Mouse (Mus musculus): ENCODE data around the gene 2010003K11Rik. TPM values are rescaled to one million over a fixed set of nuclear protein-coding genes. Genes with fewer than 3 reads are reported as not detected.

Gene 2010003K11Rik
- polyA plus RNA-seq, 1 experiment: not detected

- H3K4me3 ChIP-seq (ENCODE audit: insufficient read depth, low read length): no peak overlapping the region
- no peaks in the 10 kb centered on the region for H3K4me1 ChIP-seq (ENCODE audit: control insufficient read depth, insufficient read depth, low read length)
- TF ChIP-seq CTCF (IDR thresholded peaks at IDR 0.05; ENCODE audit: extremely low read depth, insufficient read depth, low read length): no peak
- no peak for TF ChIP-seq POLR2A (IDR thresholded peaks at IDR 0.05; ENCODE audit: extremely low read depth, insufficient read depth, low read length)
- no peak overlapping the region for H3K27ac ChIP-seq (ENCODE audit: insufficient read depth, low read length)
Measured at GRCm38 (mm10) chr19:4449230-4449629, 49.2 kb downstream of the 2010003K11Rik start.

- TF ChIP-seq POLR2A (IDR thresholded peaks at IDR 0.05; ENCODE audit: extremely low read depth, insufficient read depth, low read length) (no peak), CTCF (IDR thresholded peaks at IDR 0.05; ENCODE audit: extremely low read depth, insufficient read depth, low read length) (no peak)
- H3K27ac ChIP-seq (ENCODE audit: insufficient read depth, low read length): no peak overlapping the region
- no peaks in the 10 kb centered on the region for H3K4me1 ChIP-seq (ENCODE audit: control insufficient read depth, insufficient read depth, low read length)
- no peak overlapping the region for H3K4me3 ChIP-seq (ENCODE audit: insufficient read depth, low read length)
Measured at GRCm38 (mm10) chr19:4447445-4447844, 50.9 kb downstream of the 2010003K11Rik start.

Other genes starting within 250 kb of the 2010003K11Rik start
- 148 and 177 TPM in 2 replicates for gene Ssh3, start 229.4 kb downstream of the 2010003K11Rik start, polyA plus RNA-seq (2012; rRNA removed)
- 76.1 and 85.9 TPM in 2 replicates for gene Ankrd13d, start 215.4 kb downstream of the 2010003K11Rik start, polyA plus RNA-seq (2012; rRNA removed)
- gene Grk2, start 192.4 kb downstream of the 2010003K11Rik start, polyA plus RNA-seq (2012; rRNA removed): 220 and 239 TPM in 2 replicates
- gene Kdm2a, start 100.3 kb downstream of the 2010003K11Rik start, polyA plus RNA-seq (2012; rRNA removed): 66.1 and 66.2 TPM in 2 replicates
- gene Rhod, start 59.2 kb downstream of the 2010003K11Rik start, polyA plus RNA-seq (2012; rRNA removed): 1.3 TPM in 2 replicates
- 24.6 and 26.4 TPM in 2 replicates for gene Syt12, start 21.1 kb downstream of the 2010003K11Rik start, polyA plus RNA-seq (2012; rRNA removed)
- 39.3 and 41.4 TPM in 2 replicates for gene Pcx, start 11.9 kb upstream of the 2010003K11Rik start, polyA plus RNA-seq (2012; rRNA removed)
- gene Lrfn4, start 117.1 kb upstream of the 2010003K11Rik start, polyA plus RNA-seq (2012; rRNA removed): 28.1 and 30.2 TPM in 2 replicates
- 52.9 and 54.0 TPM in 2 replicates for gene Rce1, start 127.1 kb upstream of the 2010003K11Rik start, polyA plus RNA-seq (2012; rRNA removed)
- 3.3 and 3.7 TPM in 2 replicates for gene Gm960, start 200.1 kb upstream of the 2010003K11Rik start, polyA plus RNA-seq (2012; rRNA removed)
- 198 and 220 TPM in 2 replicates for gene Sptbn2, start 212.6 kb upstream of the 2010003K11Rik start, polyA plus RNA-seq (2012; rRNA removed)